Mouse (Mus musculus) forebrain, embryonic 13.5 days (tissue): Measurements from ENCODE around the gene Vmn1r184. TPM values are rescaled to one million over a fixed set of nuclear protein-coding genes. Genes with fewer than 3 reads are reported as not detected.
"Not testable (repeated sequence)": the region's sequence is repeated elsewhere in the genome, so short reads cannot be mapped to it uniquely, and the experiment has no call there.

Experiments
- ATAC-seq: fragments of 200-750 bp; cut with Nextera tagmentation; 2 replicates; pipeline ENCODE4 v1.8.0; 2017
- H3K27ac ChIP-seq: fragments of 300-500 bp; sonication (generic); 2 replicates; pipeline ENCODE4 v1.5.1; 2015; ENCODE audit warnings: inconsistent platforms, mild to moderate bottlenecking, moderate library complexity
- H3K27me3 ChIP-seq: fragments of 300-500 bp; sonication (generic); 2 replicates; pipeline ENCODE4 v1.6.1; 2015; ENCODE audit warnings: mild to moderate bottlenecking, inconsistent platforms
- H3K36me3 ChIP-seq: fragments of 300-500 bp; sonication (generic); 2 replicates; pipeline ENCODE4 v1.6.1; 2015; ENCODE audit warnings: mild to moderate bottlenecking, inconsistent platforms; ENCODE audit not compliant: poor library complexity, severe bottlenecking
- H3K4me1 ChIP-seq: fragments of 300-500 bp; sonication (generic); 2 replicates; pipeline ENCODE4 v1.6.1; 2015; ENCODE audit warnings: inconsistent platforms
- H3K4me2 ChIP-seq: fragments of 300-500 bp; sonication (generic); 2 replicates; pipeline ENCODE4 v1.6.1; 2015; ENCODE audit warnings: inconsistent platforms, mild to moderate bottlenecking, moderate library complexity
- H3K4me3 ChIP-seq: fragments of 300-500 bp; sonication (generic); 2 replicates; pipeline ENCODE4 v1.5.1; 2015; ENCODE audit warnings: mild to moderate bottlenecking, inconsistent platforms
- H3K9ac ChIP-seq: fragments of 300-500 bp; sonication (generic); 2 replicates; pipeline ENCODE4 v1.6.1; 2015; ENCODE audit warnings: mild to moderate bottlenecking, inconsistent platforms
- H3K9me3 ChIP-seq: fragments of 300-500 bp; sonication (generic); replicated peaks from 2 replicates; pipeline ENCODE4 v1.6.1; 2016; ENCODE audit warnings: inconsistent platforms
- WGBS: fragments of 180-500 bp; shearing (Covaris S2); methylation state at CpG from one replicate; pipeline ENCODE4 v1.1.7; 2015; 5-methylcytosine and 5-hydroxymethylcytosine counted together
- polyA plus RNA-seq: library from polyadenylated mRNA; unstranded; fragments of >200 nt; fragmentation: Nextera tagmentation; extraction: Ambion mirVana; gene quantifications from 2 replicates; pipeline ENCODE4 v1.2.1, GENCODE M21; 2015

Vmn1r184 gene
- not detected in 2 replicates for polyA plus RNA-seq

DNA sequence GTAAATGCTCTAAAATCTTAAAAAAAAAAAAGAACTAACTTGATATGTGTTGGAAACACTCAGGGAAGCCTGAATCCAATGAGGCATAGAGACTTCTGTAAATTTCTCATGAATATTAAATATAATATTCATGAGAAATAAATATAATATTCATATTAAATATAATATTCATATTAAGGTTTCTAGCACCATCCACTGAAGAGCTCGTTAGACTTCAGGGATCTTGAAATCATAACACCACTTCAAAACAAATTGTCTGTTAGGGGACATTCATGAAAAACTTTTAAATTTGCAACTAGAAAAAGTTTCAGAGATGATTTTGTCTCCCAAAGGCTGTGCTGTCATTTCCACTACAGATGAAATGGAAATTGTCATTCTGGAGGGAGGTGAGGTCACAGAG lies at the start of gene Vmn1r184:
Gene Vmn1r184 (plus strand): TSS at position 301 of the 400 bp plus-strand sequence.
- H3K27me3 ChIP-seq, H3K9ac ChIP-seq, ATAC-seq, H3K36me3 ChIP-seq, H3K4me2 ChIP-seq, H3K4me1 ChIP-seq, H3K27ac ChIP-seq, H3K9me3 ChIP-seq, H3K4me3 ChIP-seq: not testable (repeated sequence)
- WGBS, result 65% methylated on average over 1 of the region's 1 CpGs

DNA sequence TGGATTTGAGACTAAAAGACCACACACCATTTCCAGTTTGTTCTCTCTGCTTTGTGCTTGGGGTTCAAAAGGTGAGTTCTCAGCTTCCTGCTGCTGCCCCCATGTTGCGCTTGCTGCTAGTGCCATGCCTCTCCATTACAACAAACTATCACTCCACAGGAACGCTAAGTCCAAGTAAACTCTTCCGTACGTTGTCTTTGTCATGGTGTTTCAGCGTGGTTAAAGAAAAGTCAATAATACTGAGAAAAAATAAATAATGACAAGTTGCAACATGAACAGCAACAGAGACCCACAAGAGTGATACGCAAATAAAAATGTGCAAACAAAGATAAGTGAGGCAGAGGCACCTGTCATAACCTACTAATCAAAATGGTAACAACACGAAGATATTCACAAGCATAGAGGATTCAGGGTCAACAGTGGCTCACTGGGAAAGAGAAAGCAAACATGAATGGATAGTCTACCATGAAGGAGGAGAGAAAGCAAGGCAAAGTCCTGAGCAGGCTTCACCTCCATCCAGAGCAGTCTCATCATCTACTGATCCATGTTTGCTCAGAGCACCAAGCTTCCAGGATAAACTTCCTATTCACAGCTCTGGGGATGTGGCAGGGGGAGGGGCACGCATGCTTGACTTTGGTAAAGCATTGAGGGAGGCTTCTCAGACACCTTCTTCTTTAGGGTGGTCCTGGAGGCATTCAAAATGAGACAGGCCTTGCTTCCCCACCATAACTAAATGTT lies 43.5 kb downstream of the Vmn1r184 start:
- H3K4me1 ChIP-seq, ATAC-seq, H3K4me2 ChIP-seq, H3K27me3 ChIP-seq, H3K36me3 ChIP-seq, H3K4me3 ChIP-seq, H3K9ac ChIP-seq, H3K27ac ChIP-seq: not testable (repeated sequence)
- WGBS, result 88% methylated on average over 8 of the region's 8 CpGs
- H3K9me3 ChIP-seq, result peaks cover 25% of the 10 kb centered on the region

GRCm38 (mm10) chr7:26306926-26307325 lies 46.8 kb downstream of the Vmn1r184 start, which contains the start of gene Cyp2a4:
TSS of gene Cyp2a4 (plus strand) at chr7:26307169.
- H3K9me3 ChIP-seq, result peaks cover 23% of the 10 kb centered on the region
- H3K4me1 ChIP-seq, H3K27ac ChIP-seq, H3K9ac ChIP-seq, ATAC-seq, H3K36me3 ChIP-seq, H3K27me3 ChIP-seq, H3K4me2 ChIP-seq, H3K4me3 ChIP-seq: not testable (repeated sequence)
- WGBS, result 63% methylated on average over 2 of the region's 2 CpGs

DNA sequence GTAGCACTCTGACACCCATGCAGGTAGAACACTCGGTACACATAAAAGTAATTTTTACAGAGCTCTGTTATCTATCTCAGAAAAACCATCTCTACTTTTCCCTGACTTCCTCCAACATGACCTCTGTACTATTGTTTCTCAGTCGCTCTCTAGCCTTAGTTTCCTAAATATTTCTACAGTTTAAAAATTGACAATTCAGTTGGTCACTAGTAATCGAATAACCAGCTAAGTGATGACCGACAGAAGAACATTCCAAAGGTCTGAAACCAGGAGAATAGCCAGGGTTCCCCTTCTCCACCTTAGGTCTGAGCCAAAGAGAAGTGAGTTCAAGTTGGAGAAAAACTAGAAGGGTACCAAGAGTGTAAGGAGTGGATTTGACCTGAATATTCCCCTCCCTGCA lies 51.7 kb downstream of the Vmn1r184 start:
- 84% methylated on average over 4 of the region's 4 CpGs for WGBS
- peaks cover 32% of the 10 kb centered on the region for H3K9me3 ChIP-seq
- not testable (repeated sequence) for H3K27ac ChIP-seq, H3K4me3 ChIP-seq, H3K4me2 ChIP-seq, H3K27me3 ChIP-seq, H3K36me3 ChIP-seq, ATAC-seq, H3K9ac ChIP-seq, H3K4me1 ChIP-seq

GRCm38 (mm10) chr7:26315194-26315593 lies 55.1 kb downstream of the Vmn1r184 start:
- not testable (repeated sequence) for ATAC-seq, H3K36me3 ChIP-seq, H3K4me1 ChIP-seq, H3K9ac ChIP-seq, H3K4me2 ChIP-seq, H3K27me3 ChIP-seq, H3K4me3 ChIP-seq, H3K27ac ChIP-seq
- WGBS, result 86% methylated on average over 2 of the region's 2 CpGs
- H3K9me3 ChIP-seq, result peaks cover 22% of the 10 kb centered on the region

- not testable (repeated sequence) for ATAC-seq, H3K27me3 ChIP-seq, H3K27ac ChIP-seq, H3K4me2 ChIP-seq, H3K36me3 ChIP-seq, H3K4me3 ChIP-seq, H3K9ac ChIP-seq, H3K4me1 ChIP-seq
- peaks cover 22% of the 10 kb centered on the region for H3K9me3 ChIP-seq
- WGBS, result 75% methylated on average over 4 of the region's 4 CpGs
Measured at GRCm38 (mm10) chr7:26315809-26316208, 55.7 kb downstream of the Vmn1r184 start.

Other genes with a start within 250 kb of the Vmn1r184 start
- gene Cyp2b13, start 198.8 kb upstream of the Vmn1r184 start, polyA plus RNA-seq, result not detected in 2 replicates
- gene Cyp2b9, start 86.9 kb upstream of the Vmn1r184 start, polyA plus RNA-seq, result not detected in 2 replicates
- gene Cyp2a4, start 46.8 kb downstream of the Vmn1r184 start, polyA plus RNA-seq, result not detected in 2 replicates
- not detected in 2 replicates for gene Nlrp9c, start 143.4 kb downstream of the Vmn1r184 start, polyA plus RNA-seq
- not detected in 2 replicates for gene Nlrp4a, start 174.8 kb downstream of the Vmn1r184 start, polyA plus RNA-seq